Mouse (Mus musculus): ENCODE results near the gene Fgf8. TPM values are rescaled to one million over a fixed set of nuclear protein-coding genes. Genes with fewer than 3 reads are reported as not detected.

Gene Fgf8
- total and polyA plus RNA-seq, 2 experiments: not detected

- Histone ChIP-seq H3K4me3 (ENCODE audit: insufficient read depth, low read depth, low read length) (no peak overlapping the region), H3K9ac (ENCODE audit: low read depth, low read length) (no peak overlapping the region), H3K36me3 (ENCODE audit: control insufficient read depth, insufficient read depth, low read length) (peaks cover 51% of the 10 kb centered on the region), H3K27ac (replicated peaks; ENCODE audit: insufficient read depth, low read depth, low read length) (no peak overlapping the region), H3K79me2 (ENCODE audit: control insufficient read depth, insufficient read depth, low read length) (peaks cover 7% of the 10 kb centered on the region; the same call in 1 of the 2 replicates), H3K27me3 (ENCODE audit: control insufficient read depth, insufficient read depth, low read length) (no peaks in the 10 kb centered on the region), H3K4me1 (ENCODE audit: control insufficient read depth, insufficient read depth, low read length) (peaks cover 5% of the 10 kb centered on the region)
- no peak for TF ChIP-seq POLR2A (IDR thresholded peaks at IDR 0.05; ENCODE audit: extremely low read depth, insufficient read depth, low read length)
- TF ChIP-seq CTCF (IDR thresholded peaks at IDR 0.05; ENCODE audit: low read depth, low read length): no peak
- WGBS: 88% methylated on average over 3 of the region's 3 CpGs
- DNase-seq (ENCODE audit: extremely low read depth, low read depth, low spot score): no peak
Observed at GRCm38 (mm10) chr19:45753551-45753950, 10.8 kb upstream of the Fgf8 start.

- H3K79me2 ChIP-seq (ENCODE audit: control insufficient read depth, insufficient read depth, low read length): peaks cover 5% of the 10 kb centered on the region; the same call in 1 of the 2 replicates
- H3K36me3 ChIP-seq (ENCODE audit: control insufficient read depth, insufficient read depth, low read length): peaks cover 34% of the 10 kb centered on the region
Observed at GRCm38 (mm10) chr19:45751881-45752280, 9.2 kb upstream of the Fgf8 start.

DNA sequence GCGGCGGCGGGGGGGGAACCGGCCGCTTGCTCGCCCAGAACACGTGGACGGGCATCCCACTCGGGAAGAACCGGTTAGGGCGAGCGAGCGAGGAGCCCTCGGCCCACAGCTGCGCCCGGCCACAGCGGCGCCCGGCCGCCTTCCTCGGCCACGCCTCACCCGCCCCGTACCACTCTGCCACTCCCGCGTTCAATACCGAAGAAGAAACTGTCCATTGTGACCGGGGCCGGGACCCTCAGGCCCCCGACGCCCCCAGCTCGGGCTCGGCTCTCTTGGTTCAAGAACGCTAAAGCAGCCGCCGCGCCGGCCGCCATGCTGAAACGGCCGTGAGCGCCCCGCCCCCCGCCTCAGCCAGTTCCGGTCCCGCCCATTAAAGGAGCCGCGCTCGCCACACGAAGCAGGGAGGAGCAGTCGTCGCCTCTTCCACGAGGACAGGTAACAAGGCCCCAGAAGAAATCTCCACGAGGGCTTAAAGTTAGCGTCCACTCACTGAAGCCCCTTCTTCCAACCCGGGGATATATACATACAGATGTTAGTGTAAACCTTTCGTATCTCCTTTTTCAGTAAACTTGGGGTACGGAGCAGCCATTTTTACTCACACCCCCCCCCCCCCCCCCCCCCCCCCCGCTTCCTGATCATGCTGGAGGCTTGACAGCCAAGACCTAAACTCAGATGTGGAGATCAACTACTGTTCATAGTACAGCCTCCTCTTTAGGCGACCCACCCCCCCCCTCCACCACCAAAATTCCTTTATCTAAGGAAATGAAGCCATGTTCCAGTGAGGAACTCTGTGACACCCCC is 6.7 kb upstream of the Fgf8 start, which contains the start of gene Npm3:
Gene Npm3 (minus strand): TSS at position 349 of the 801 bp plus-strand sequence.
- under 1% methylated on average over 58 of the region's 60 CpGs for WGBS
- peak within 1 kb of the TSS; percentile 66 for H3K27ac ChIP-seq (replicated peaks; ENCODE audit: insufficient read depth, low read depth, low read length)
- peaks cover 13% of the 10 kb centered on the region for H3K36me3 ChIP-seq (ENCODE audit: control insufficient read depth, insufficient read depth, low read length)
- peak within 1 kb of the TSS; percentile 92 for H3K4me3 ChIP-seq (ENCODE audit: insufficient read depth, low read depth, low read length)
- peaks cover 18% of the 10 kb centered on the region for H3K4me1 ChIP-seq (ENCODE audit: control insufficient read depth, insufficient read depth, low read length)
- TF ChIP-seq CTCF (IDR thresholded peaks at IDR 0.05; ENCODE audit: low read depth, low read length) (no peak), POLR2A (IDR thresholded peaks at IDR 0.05; ENCODE audit: extremely low read depth, insufficient read depth, low read length) (0 out of 2 replicates have a peak, but pooled peaks have one; percentile 31)
- no peaks in the 10 kb centered on the region for H3K27me3 ChIP-seq (ENCODE audit: control insufficient read depth, insufficient read depth, low read length)
- peak within 1 kb of the TSS; percentile 92 for H3K9ac ChIP-seq (ENCODE audit: low read depth, low read length)
- peak; percentile 55 for DNase-seq (ENCODE audit: extremely low read depth, low read depth, low spot score)
- H3K79me2 ChIP-seq (ENCODE audit: control insufficient read depth, insufficient read depth, low read length): peaks cover 5% of the 10 kb centered on the region; the same call in 1 of the 2 replicates

More at GRCm38 (mm10) chr19:45751881-45752280, 9.2 kb upstream of the Fgf8 start:
- 91% methylated on average over 7 of the region's 7 CpGs for WGBS
- H3K27me3 ChIP-seq (ENCODE audit: control insufficient read depth, insufficient read depth, low read length): no peaks in the 10 kb centered on the region
- no peak overlapping the region for H3K4me3 ChIP-seq (ENCODE audit: insufficient read depth, low read depth, low read length)
- peaks cover 13% of the 10 kb centered on the region for H3K4me1 ChIP-seq (ENCODE audit: control insufficient read depth, insufficient read depth, low read length)
- no peak overlapping the region for H3K9ac ChIP-seq (ENCODE audit: low read depth, low read length)
- no peak for TF ChIP-seq CTCF (IDR thresholded peaks at IDR 0.05; ENCODE audit: low read depth, low read length)
- TF ChIP-seq POLR2A (IDR thresholded peaks at IDR 0.05; ENCODE audit: extremely low read depth, insufficient read depth, low read length): no peak
- no peak overlapping the region for H3K27ac ChIP-seq (replicated peaks; ENCODE audit: insufficient read depth, low read depth, low read length)
- no peak for DNase-seq (ENCODE audit: extremely low read depth, low read depth, low spot score)

- H3K79me2 ChIP-seq (ENCODE audit: control insufficient read depth, insufficient read depth, low read length): peaks cover 5% of the 10 kb centered on the region; the same call in 1 of the 2 replicates
- H3K27me3 ChIP-seq (ENCODE audit: control insufficient read depth, insufficient read depth, low read length): no peaks in the 10 kb centered on the region
- peaks cover 9% of the 10 kb centered on the region for H3K36me3 ChIP-seq (ENCODE audit: control insufficient read depth, insufficient read depth, low read length)
- DNase-seq (ENCODE audit: extremely low read depth, low read depth, low spot score): peak; percentile 19
- H3K9ac ChIP-seq (ENCODE audit: low read depth, low read length): peak overlapping the region; percentile 92
- peak overlapping the region; percentile 66 for H3K27ac ChIP-seq (replicated peaks; ENCODE audit: insufficient read depth, low read depth, low read length)
- H3K4me1 ChIP-seq (ENCODE audit: control insufficient read depth, insufficient read depth, low read length): peaks cover 18% of the 10 kb centered on the region
- under 1% methylated on average over 33 of the region's 33 CpGs for WGBS
- TF ChIP-seq CTCF (IDR thresholded peaks at IDR 0.05; ENCODE audit: low read depth, low read length) (no peak), POLR2A (IDR thresholded peaks at IDR 0.05; ENCODE audit: extremely low read depth, insufficient read depth, low read length) (no peak)
- H3K4me3 ChIP-seq (ENCODE audit: insufficient read depth, low read depth, low read length): peak overlapping the region; percentile 92
Observed at GRCm38 (mm10) chr19:45748691-45749242, 6.1 kb upstream of the Fgf8 start.

GRCm38 (mm10) chr19:45748206-45748605 is 5.5 kb upstream of the Fgf8 start:
- H3K4me3 ChIP-seq (ENCODE audit: insufficient read depth, low read depth, low read length): peak overlapping the region; percentile 92
- H3K36me3 ChIP-seq (ENCODE audit: control insufficient read depth, insufficient read depth, low read length): peaks cover 7% of the 10 kb centered on the region
- H3K9ac ChIP-seq (ENCODE audit: low read depth, low read length): peak overlapping the region; percentile 92
- no peak overlapping the region for H3K27ac ChIP-seq (replicated peaks; ENCODE audit: insufficient read depth, low read depth, low read length)
- H3K4me1 ChIP-seq (ENCODE audit: control insufficient read depth, insufficient read depth, low read length): peaks cover 18% of the 10 kb centered on the region
- H3K27me3 ChIP-seq (ENCODE audit: control insufficient read depth, insufficient read depth, low read length): 0 out of 2 replicates have a peak, but pooled peaks cover 3% of the 10 kb centered on the region
- H3K79me2 ChIP-seq (ENCODE audit: control insufficient read depth, insufficient read depth, low read length): peaks cover 5% of the 10 kb centered on the region; the same call in 1 of the 2 replicates
- no peak for DNase-seq (ENCODE audit: extremely low read depth, low read depth, low spot score)
- 33% methylated on average over 9 of the region's 9 CpGs for WGBS
- TF ChIP-seq POLR2A (IDR thresholded peaks at IDR 0.05; ENCODE audit: extremely low read depth, insufficient read depth, low read length) (no peak), CTCF (IDR thresholded peaks at IDR 0.05; ENCODE audit: low read depth, low read length) (no peak)

Data from liver, adult 2 months (tissue).